Mouse (Mus musculus) brain, embryonic 14.5 days (tissue): ENCODE data around the gene Fgd3.

ENCODE experiments used
- CTCF ChIP-seq: fragments of 200-500 bp; IDR thresholded peaks from 2 replicates; pipeline ENCODE4 v1.5.1; 2012; ENCODE audit warnings: inconsistent platforms, mild to moderate bottlenecking, moderate library complexity, borderline replicate concordance; ENCODE audit not compliant: insufficient read depth, insufficient read length; ENCODE audit errors: extremely low read depth
- POLR2A ChIP-seq: fragments of 200-500 bp; IDR thresholded peaks from 2 replicates; pipeline ENCODE4 v1.6.1; 2012; ENCODE audit warnings: mild to moderate bottlenecking, inconsistent platforms, borderline replicate concordance; ENCODE audit not compliant: poor library complexity, insufficient read depth, insufficient read length, severe bottlenecking; ENCODE audit errors: extremely low read depth

DNA sequence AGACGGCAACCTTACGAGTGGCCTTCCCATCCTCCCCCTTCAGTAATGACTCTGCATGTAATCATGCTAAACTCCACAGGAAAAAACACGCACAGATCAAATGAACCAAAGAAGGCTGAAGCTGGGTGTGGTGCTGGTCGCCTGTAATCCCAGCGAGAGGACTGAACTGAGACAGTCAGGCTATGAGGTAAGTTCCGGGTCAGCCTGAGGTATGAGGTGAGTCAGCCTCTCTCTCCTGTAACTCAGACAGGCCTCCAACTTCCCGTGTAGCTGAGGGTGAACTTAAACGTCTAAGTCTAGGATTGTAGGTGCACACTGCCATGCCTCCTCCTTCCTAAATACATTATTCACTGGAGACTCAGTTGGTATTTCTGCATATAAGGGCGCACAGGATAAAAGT, 26.0 kb downstream of the Fgd3 start:
- no peak for TF ChIP-seq CTCF
- no peak for TF ChIP-seq POLR2A
